Mouse (Mus musculus) spleen, adult 18-20 months (tissue): Measurements from ENCODE around the gene Artn.

Source experiments
- DNase-seq, 2 experiments: peaks; one replicate each; pipeline ENCODE4 v3.0.0; 2022; ENCODE audit warnings: mixed read lengths in 2 of 2

Gene Artn

GRCm38 (mm10) chr4:117887133-117887532 is 42.4 kb downstream of the Artn start, which contains the start of gene Atp6v0b:
Gene Atp6v0b, minus strand, starts transcription at chr4:117887333.
- DNase-seq: peak; percentile 87 to 94

- DNase-seq: peak in 1 of 2 experiments; percentile 27
Observed at GRCm38 (mm10) chr4:117886644-117887043, 42.9 kb downstream of the Artn start.

- no peak for DNase-seq
Observed at GRCm38 (mm10) chr4:117885994-117886393, 43.6 kb downstream of the Artn start.

GRCm38 (mm10) chr4:117885093-117885492 is 44.5 kb downstream of the Artn start:
- DNase-seq: no peak

- no peak for DNase-seq
Observed at GRCm38 (mm10) chr4:117884146-117884545, 45.4 kb downstream of the Artn start.

- no peak for DNase-seq
Observed at GRCm38 (mm10) chr4:117882701-117883691, 46.6 kb downstream of the Artn start, which contains the start of gene B4galt2. Gene B4galt2, minus strand, starts transcription at chr4:117883487.

- DNase-seq: no peak
Observed at GRCm38 (mm10) chr4:117878703-117879102, 50.9 kb downstream of the Artn start.

GRCm38 (mm10) chr4:117878301-117878700 is 51.3 kb downstream of the Artn start:
- DNase-seq: no peak
